Mouse (Mus musculus) kidney, adult 9 months (tissue): ENCODE data around the gene Adam19.
A peak's percentile ranks its signal among the peaks of the same experiment; 100 is the strongest.

Source experiments
- DNase-seq: peaks from one replicate; pipeline ENCODE4 v3.0.0; 2022

Adam19 gene

GRCm38 (mm10) chr11:46073850-46074688 lies 18.3 kb downstream of the Adam19 start:
- no peak for DNase-seq

GRCm38 (mm10) chr11:46075507-46075906 lies 19.7 kb downstream of the Adam19 start:
- DNase-seq: no peak

- DNase-seq: no peak
Measured at GRCm38 (mm10) chr11:46076442-46077158, 20.8 kb downstream of the Adam19 start.

GRCm38 (mm10) chr11:46077304-46077703 lies 21.5 kb downstream of the Adam19 start:
- DNase-seq: no peak

GRCm38 (mm10) chr11:46077732-46078375 lies 22.1 kb downstream of the Adam19 start:
- peak; percentile 39 for DNase-seq

- DNase-seq: no peak
Measured at GRCm38 (mm10) chr11:46081075-46081474, 25.3 kb downstream of the Adam19 start.

GRCm38 (mm10) chr11:46083405-46083804 lies 27.6 kb downstream of the Adam19 start:
- no peak for DNase-seq

- DNase-seq: no peak
Measured at GRCm38 (mm10) chr11:46083835-46084444, 28.1 kb downstream of the Adam19 start.

GRCm38 (mm10) chr11:46084568-46084967 lies 28.8 kb downstream of the Adam19 start:
- DNase-seq: no peak

- DNase-seq: no peak
Measured at GRCm38 (mm10) chr11:46085398-46086163, 29.8 kb downstream of the Adam19 start.

GRCm38 (mm10) chr11:46086446-46086845 lies 30.7 kb downstream of the Adam19 start:
- DNase-seq: no peak

- DNase-seq: no peak
Measured at GRCm38 (mm10) chr11:46089081-46089713, 33.4 kb downstream of the Adam19 start.

- no peak for DNase-seq
Measured at GRCm38 (mm10) chr11:46090036-46090725, 34.4 kb downstream of the Adam19 start.

- DNase-seq: no peak
Measured at GRCm38 (mm10) chr11:46090951-46091667, 35.3 kb downstream of the Adam19 start.

- no peak for DNase-seq
Measured at GRCm38 (mm10) chr11:46092121-46092520, 36.3 kb downstream of the Adam19 start.

- DNase-seq: no peak
Measured at GRCm38 (mm10) chr11:46095477-46096264, 39.9 kb downstream of the Adam19 start.

GRCm38 (mm10) chr11:46096265-46096649 lies 40.5 kb downstream of the Adam19 start:
- DNase-seq: no peak

GRCm38 (mm10) chr11:46097062-46097461 lies 41.3 kb downstream of the Adam19 start:
- DNase-seq: no peak

GRCm38 (mm10) chr11:46102107-46102506 lies 46.3 kb downstream of the Adam19 start:
- DNase-seq: no peak

GRCm38 (mm10) chr11:46107046-46107445 lies 51.3 kb downstream of the Adam19 start:
- no peak for DNase-seq
